Mouse (Mus musculus) CH12.LX (cell line): Measurements from ENCODE around the gene Zfp219. TPM values are rescaled to one million over a fixed set of nuclear protein-coding genes. Genes with fewer than 3 reads are reported as not detected.

Experiments used
- DNase-seq: peaks from one replicate; pipeline ENCODE4 v3.0.0-alpha.2; 2013; ENCODE audit errors: extremely low read depth
- H3K27ac ChIP-seq: 2 replicates; pipeline ENCODE4 v1.5.1; 2012; ENCODE audit warnings: low read depth, mild to moderate bottlenecking, control low read depth, moderate library complexity; ENCODE audit not compliant: insufficient read depth
- H3K27me3 ChIP-seq: replicated peaks from 2 replicates; pipeline ENCODE3; 2012; ENCODE audit warnings: inconsistent platforms
- H3K36me3 ChIP-seq, 2 experiments: replicated peaks in 1 of 2; 2 replicates each; pipeline versions ENCODE3 to v1.6.1; 2012; ENCODE audit warnings: inconsistent platforms in 1 of 2, low read length in 1 of 2, mild to moderate bottlenecking in 1 of 2, mixed read lengths in 1 of 2, moderate library complexity in 1 of 2; ENCODE audit not compliant: control insufficient read depth in 1 of 2, insufficient read depth in 1 of 2
- H3K4me1 ChIP-seq, 2 experiments: 2 replicates each; pipeline ENCODE4 v1.6.1; 2012; ENCODE audit warnings: inconsistent platforms in 1 of 2, moderate library complexity in 1 of 2; ENCODE audit not compliant: insufficient read depth in 2 of 2, control insufficient read depth in 1 of 2
- H3K4me2 ChIP-seq: 2 replicates; pipeline ENCODE4 v1.6.1; 2012; ENCODE audit warnings: low read depth, mild to moderate bottlenecking, control low read depth; ENCODE audit not compliant: poor library complexity, insufficient read depth, severe bottlenecking
- H3K4me3 ChIP-seq, 3 experiments: fragments of 150-350 bp in 1 of 3; sonication (generic) in 1 of 3; replicated peaks in 1 of 3; 2 replicates each; pipeline versions ENCODE3 to v1.5.1; 2011 to 2012; ENCODE audit warnings: low read depth in 2 of 3, low read length in 2 of 3, mild to moderate bottlenecking in 2 of 3, moderate library complexity in 2 of 3, control low read depth in 1 of 3, improper control_type of control experiment in 1 of 3, inconsistent platforms in 1 of 3, mixed read lengths in 1 of 3; ENCODE audit not compliant: poor library complexity in 1 of 3
- H3K79me2 ChIP-seq: replicated peaks from 2 replicates; pipeline ENCODE4 v1.6.1; 2012; ENCODE audit warnings: mild to moderate bottlenecking, moderate library complexity; ENCODE audit not compliant: control insufficient read depth, poor library complexity, insufficient read depth, severe bottlenecking; ENCODE audit errors: extremely low read depth
- H3K9ac ChIP-seq: 2 replicates; pipeline ENCODE4 v1.6.1; 2012; ENCODE audit warnings: low read depth, mild to moderate bottlenecking, control low read depth, moderate library complexity; ENCODE audit not compliant: insufficient read depth
- H3K9me3 ChIP-seq: replicated peaks from 2 replicates; pipeline ENCODE3; 2012; ENCODE audit warnings: low read length, inconsistent platforms, mixed read lengths
- CHD1 ChIP-seq: IDR thresholded peaks from 2 replicates; pipeline ENCODE4 v1.6.1; 2012; ENCODE audit warnings: low read depth, low read length, improper control_type of control experiment, inconsistent platforms
- CHD2 ChIP-seq: IDR thresholded peaks from 2 replicates; pipeline ENCODE4 v1.6.1; 2011; ENCODE audit warnings: low read length, improper control_type of control experiment
- CTCF ChIP-seq, 2 experiments: IDR thresholded peaks in 1 of 2; conservative IDR thresholded peaks in 1 of 2; 2 replicates each; pipeline ENCODE4 v1.5.1; 2011 to 2012; ENCODE audit warnings: low read depth in 2 of 2, low read length in 2 of 2, improper control_type of control experiment in 1 of 2, inconsistent platforms in 1 of 2, mild to moderate bottlenecking in 1 of 2, moderate library complexity in 1 of 2
- E2F4 ChIP-seq: IDR thresholded peaks from 2 replicates; pipeline ENCODE4 v1.6.1; 2011; ENCODE audit warnings: low read depth, low read length, improper control_type of control experiment; ENCODE audit not compliant: insufficient replicate concordance
- EP300 ChIP-seq: IDR thresholded peaks from 2 replicates; pipeline ENCODE4 v1.6.1; 2011; ENCODE audit warnings: low read length, improper control_type of control experiment
- ETS1 ChIP-seq: conservative IDR thresholded peaks from 2 replicates; pipeline ENCODE4 v1.6.1; 2012; ENCODE audit warnings: low read depth, mild to moderate bottlenecking, inconsistent platforms, low read length, improper control_type of control experiment, moderate library complexity
- GABPA ChIP-seq: IDR thresholded peaks from 2 replicates; pipeline ENCODE4 v1.6.1; 2012; ENCODE audit warnings: low read depth, low read length, improper control_type of control experiment, inconsistent platforms; ENCODE audit not compliant: insufficient replicate concordance
- IRF4 ChIP-seq: IDR thresholded peaks from 2 replicates; pipeline ENCODE4 v1.6.1; 2014; ENCODE audit warnings: low read depth, mild to moderate bottlenecking, inconsistent platforms, low read length, improper control_type of control experiment
- KAT2A ChIP-seq: IDR thresholded peaks from 2 replicates; pipeline ENCODE4 v1.6.1; 2012; ENCODE audit warnings: low read length, improper control_type of control experiment, inconsistent platforms; ENCODE audit not compliant: insufficient replicate concordance
- MAFK ChIP-seq: IDR thresholded peaks from 2 replicates; pipeline ENCODE4 v1.6.1; 2011; ENCODE audit warnings: low read length, improper control_type of control experiment; ENCODE audit not compliant: insufficient replicate concordance
- MAX ChIP-seq: IDR thresholded peaks from 2 replicates; pipeline ENCODE4 v1.6.1; 2011; ENCODE audit warnings: low read length, improper control_type of control experiment
- MAZ ChIP-seq: IDR thresholded peaks from 2 replicates; pipeline ENCODE4 v1.6.1; 2012; ENCODE audit warnings: low read depth, mild to moderate bottlenecking, inconsistent platforms, low read length, improper control_type of control experiment, moderate library complexity
- MXI1 ChIP-seq: IDR thresholded peaks from 2 replicates; pipeline ENCODE4 v1.6.1; 2011; ENCODE audit warnings: mild to moderate bottlenecking, low read depth, low read length, improper control_type of control experiment
- MYC ChIP-seq: IDR thresholded peaks from 2 replicates; pipeline ENCODE4 v1.6.1; 2011; ENCODE audit warnings: low read depth, mild to moderate bottlenecking, improper control_type of control experiment, low read length
- NELFE ChIP-seq: IDR thresholded peaks from 2 replicates; pipeline ENCODE4 v1.6.1; 2011; ENCODE audit warnings: low read depth, low read length, improper control_type of control experiment
- NRF1 ChIP-seq: IDR thresholded peaks from 2 replicates; pipeline ENCODE4 v1.6.1; 2014; ENCODE audit warnings: low read depth, mild to moderate bottlenecking, inconsistent platforms, low read length, improper control_type of control experiment, moderate library complexity
- POLR2A ChIP-seq: IDR thresholded peaks from 2 replicates; pipeline ENCODE4 v1.6.1; 2011; ENCODE audit warnings: low read depth, mild to moderate bottlenecking, improper control_type of control experiment, low read length
- RAD21 ChIP-seq: IDR thresholded peaks from 2 replicates; pipeline ENCODE4 v1.6.1; 2011; ENCODE audit warnings: low read depth, mild to moderate bottlenecking, low read length, improper control_type of control experiment, moderate library complexity
- UBTF ChIP-seq: IDR thresholded peaks from 2 replicates; pipeline ENCODE4 v1.6.1; 2012; ENCODE audit warnings: low read depth, mild to moderate bottlenecking, inconsistent platforms, low read length, improper control_type of control experiment, moderate library complexity
- USF1 ChIP-seq: IDR thresholded peaks from 2 replicates; pipeline ENCODE4 v1.6.1; 2014; ENCODE audit warnings: low read depth, mild to moderate bottlenecking, inconsistent platforms, low read length, improper control_type of control experiment
- USF2 ChIP-seq: conservative IDR thresholded peaks from 2 replicates; pipeline ENCODE4 v1.6.1; 2011; ENCODE audit warnings: low read depth, low read length, improper control_type of control experiment
- ZKSCAN1 ChIP-seq: IDR thresholded peaks from 2 replicates; pipeline ENCODE4 v1.6.1; 2012; ENCODE audit warnings: low read depth, inconsistent platforms, low read length, improper control_type of control experiment, borderline replicate concordance
- ZNF384 ChIP-seq: IDR thresholded peaks from 2 replicates; pipeline ENCODE4 v1.6.1; 2012; ENCODE audit warnings: low read depth, low read length, improper control_type of control experiment, inconsistent platforms
- dilution Hi-C: fragments of 300-500 bp; cut with MboI; formaldehyde crosslinking; loops from 2 replicates; pipeline ENCODE4 v1.14.3; 2020; ENCODE audit warnings: low sequenced_read_pairs; ENCODE audit not compliant: extremely low pct_unique_long_range_greater_than_20kb, extremely low pct_ligation_motif_present
- in situ Hi-C: fragments of 300-500 bp; cut with MboI; formaldehyde crosslinking; loops from 3 replicates; pipeline ENCODE4 v1.14.3; 2019; ENCODE audit warnings: low sequenced_read_pairs, low pct_ligation_motif_present, low pct_unique_long_range_greater_than_20kb, mixed read lengths
- polyA plus RNA-seq: library from polyadenylated mRNA; unstranded; fragments of >175 nt; gene quantifications from 2 replicates; pipeline ENCODE4 v1.2.1, GENCODE M21; 2012; ENCODE audit warnings: low read depth; ENCODE audit not compliant: insufficient read length
- total RNA-seq, 2 experiments: library from RNA; depleted of rRNA; stranded (reverse); fragments of 300-350 nt in 1 of 2; fragments of >200 nt in 1 of 2; gene quantifications; 2 replicates each; pipeline ENCODE4 v1.2.3; 2012 to 2014

Zfp219 gene
- total and polyA plus RNA-seq, 3 experiments, result 15.8 to 20.8 (median 20.0) TPM

GRCm38 (mm10) chr14:51983251-51983650 lies 37.3 kb downstream of the Zfp219 start:
- dilution Hi-C loops (no loop called here), in situ Hi-C loops (no loop called here)
- Histone ChIP-seq H3K4me3 (no peak overlapping the region), H3K27me3 (peaks cover 34% of the 10 kb centered on the region), H3K4me1 (peaks cover 2 to 30% of the 10 kb centered on the region in 2 experiments; a peak in 3 of 4 replicates), H3K9ac (no peak overlapping the region), H3K27ac (no peak overlapping the region), H3K9me3 (no peaks in the 10 kb centered on the region), H3K79me2 (no peaks in the 10 kb centered on the region), H3K36me3 (no peaks in the 10 kb centered on the region), H3K4me2 (no peak overlapping the region)
- no peak for TF ChIP-seq ZNF384
- no peak for TF ChIP-seq MAX
- TF ChIP-seq POLR2A, result no peak
- peak in 1 of 2 experiments; percentile 34; a peak in 1 of 4 replicates for TF ChIP-seq CTCF (conservative IDR thresholded peaks at IDR 0.05 in 1 of 2, IDR thresholded peaks at IDR 0.05 in 1 of 2; ENCODE audit: low read depth in 2 of 2, low read length in 2 of 2)
- TF ChIP-seq RAD21, result peak; percentile 25
- no peak for TF ChIP-seq KAT2A
- no peak for DNase-seq

GRCm38 (mm10) chr14:51979252-51979651 lies 41.3 kb downstream of the Zfp219 start:
- Histone ChIP-seq H3K4me1 (peaks cover 2 to 18% of the 10 kb centered on the region in 2 experiments; a peak in 3 of 4 replicates), H3K36me3 (no peaks in the 10 kb centered on the region), H3K4me3 (no peak overlapping the region), H3K9ac (no peak overlapping the region), H3K27me3 (peaks cover 19% of the 10 kb centered on the region), H3K79me2 (no peaks in the 10 kb centered on the region), H3K4me2 (peak overlapping the region; percentile 11), H3K27ac (no peak overlapping the region), H3K9me3 (peaks cover 6% of the 10 kb centered on the region)
- dilution Hi-C loops, result no loop called here
- TF ChIP-seq CHD1 (no peak), IRF4 (peak; percentile 86), EP300 (peak; percentile 80)
- DNase-seq, result no peak
- in situ Hi-C loops, result no loop called here

- TF ChIP-seq MAFK (no peak), ETS1 (no peak), MYC (no peak), MXI1 (no peak), IRF4 (no peak), UBTF (no peak), GABPA (no peak), EP300 (no peak), NRF1 (no peak), CTCF (conservative IDR thresholded peaks at IDR 0.05 in 1 of 2, IDR thresholded peaks at IDR 0.05 in 1 of 2; ENCODE audit: low read depth in 2 of 2, low read length in 2 of 2) (no peak), CHD2 (no peak), USF1 (no peak), MAX (no peak), NELFE (no peak), MAZ (no peak), ZNF384 (no peak), E2F4 (no peak), ZKSCAN1 (no peak), USF2 (no peak)
- TF ChIP-seq, all 38 proteins: peak for 0
- Histone ChIP-seq H3K4me3 (no peak overlapping the region), H3K27me3 (no peaks in the 10 kb centered on the region), H3K9me3 (no peaks in the 10 kb centered on the region), H3K27ac (no peak overlapping the region), H3K9ac (no peak overlapping the region), H3K4me2 (no peak overlapping the region), H3K36me3 (no peaks in the 10 kb centered on the region), H3K4me1 (0 out of 4 replicates have a peak, but pooled peaks cover 0 to 5% of the 10 kb centered on the region in 2 experiments), H3K79me2 (no peaks in the 10 kb centered on the region)
- dilution Hi-C loops (no loop called here), in situ Hi-C loops (no loop called here)
- no peak for DNase-seq
Observed at GRCm38 (mm10) chr14:51967400-51967799, 53.1 kb downstream of the Zfp219 start.
